Mouse (Mus musculus) embryo, embryonic 11 days (tissue): Measurements from ENCODE around the gene Arhgap32.

ENCODE experiments used
- DNase-seq: peaks from one replicate; pipeline ENCODE4 v3.0.0-alpha.2; 2015

Arhgap32 gene

GRCm38 (mm10) chr9:32278052-32278451 lies 162.1 kb downstream of the Arhgap32 start:
- no peak for DNase-seq

GRCm38 (mm10) chr9:32279789-32280188 lies 163.9 kb downstream of the Arhgap32 start:
- DNase-seq = no peak

GRCm38 (mm10) chr9:32280456-32280855 lies 164.5 kb downstream of the Arhgap32 start:
- no peak for DNase-seq

GRCm38 (mm10) chr9:32283591-32283990 lies 167.7 kb downstream of the Arhgap32 start:
- no peak for DNase-seq

- no peak for DNase-seq
Measured at GRCm38 (mm10) chr9:32291618-32292017, 175.7 kb downstream of the Arhgap32 start.

- peak; percentile 19 for DNase-seq
Measured at GRCm38 (mm10) chr9:32292686-32293085, 176.8 kb downstream of the Arhgap32 start.

- DNase-seq = no peak
Measured at GRCm38 (mm10) chr9:32295061-32295800, 179.3 kb downstream of the Arhgap32 start.

- DNase-seq = peak; percentile 45
Measured at GRCm38 (mm10) chr9:32302501-32303150, 186.7 kb downstream of the Arhgap32 start.

- DNase-seq = peak; percentile 33
Measured at GRCm38 (mm10) chr9:32311786-32312185, 195.8 kb downstream of the Arhgap32 start.

GRCm38 (mm10) chr9:32312208-32312607 lies 196.3 kb downstream of the Arhgap32 start:
- no peak for DNase-seq

GRCm38 (mm10) chr9:32314071-32314470 lies 198.1 kb downstream of the Arhgap32 start:
- DNase-seq = no peak

- DNase-seq = no peak
Measured at GRCm38 (mm10) chr9:32315999-32316398, 200.1 kb downstream of the Arhgap32 start.
